Mouse (Mus musculus): ENCODE measurements around the gene Col27a1. TPM values are rescaled to one million over a fixed set of nuclear protein-coding genes. Genes with fewer than 3 reads are reported as not detected.
A peak's percentile ranks its signal among the peaks of the same experiment; 100 is the strongest.

The Col27a1 gene
- polyA plus RNA-seq, 1 experiment from 2014 or later = 0.85 TPM

MicroRNAs within 50 kb of the gene (microRNA counts, 519-probe panel; counts per million panel counts)
- microRNA mmu-miR-455 = 177 counts per million, percentile 53 among the panel's probes with 10 or more counts

Small RNAs within 50 kb of the gene (microRNA-seq; reads per million reads assigned to microRNA genes)
- gene Mir455 = 219 reads per million, percentile 60 among the genes with 10 or more reads in this experiment

Other genes with a start within 250 kb of the Col27a1 start
- gene Zfp618, start 248.4 kb upstream of the Col27a1 start, polyA plus RNA-seq (2015; fragmentation: Nextera tagmentation; extraction: Ambion mirVana) = 21.7 and 25.2 TPM in 2 replicates
- 0.22 and 2.2 TPM in 2 replicates for gene Ambp, start 59.2 kb upstream of the Col27a1 start, polyA plus RNA-seq (2015; fragmentation: Nextera tagmentation; extraction: Ambion mirVana)
- gene Kif12, start 41.9 kb upstream of the Col27a1 start, polyA plus RNA-seq (2015; fragmentation: Nextera tagmentation; extraction: Ambion mirVana) = not detected in 2 replicates
- gene Orm1, start 130.6 kb downstream of the Col27a1 start, polyA plus RNA-seq (2015; fragmentation: Nextera tagmentation; extraction: Ambion mirVana) = not detected in 2 replicates
- not detected in 2 replicates for gene Orm3, start 142.2 kb downstream of the Col27a1 start, polyA plus RNA-seq (2015; fragmentation: Nextera tagmentation; extraction: Ambion mirVana)
- gene Orm2, start 148.4 kb downstream of the Col27a1 start, polyA plus RNA-seq (2015; fragmentation: Nextera tagmentation; extraction: Ambion mirVana) = not detected in 2 replicates
- gene Akna, start 189.3 kb downstream of the Col27a1 start, polyA plus RNA-seq (2015; fragmentation: Nextera tagmentation; extraction: Ambion mirVana) = 21.7 and 23.1 TPM in 2 replicates